Mouse (Mus musculus) C2C12 (cell line): ENCODE measurements around the gene Cdk2ap2.

ENCODE experiments used
- CEBPB ChIP-seq: IDR thresholded peaks from one replicate; pipeline ENCODE4 v1.6.1; 2011; ENCODE audit warnings: low read depth, mild to moderate bottlenecking, control low read depth, moderate library complexity
- CTCF ChIP-seq: IDR thresholded peaks from one replicate; pipeline ENCODE4 v1.5.1; 2011; ENCODE audit not compliant: control insufficient read depth, insufficient read depth, insufficient read length
- FOSL1 ChIP-seq: IDR thresholded peaks from one replicate; pipeline ENCODE4 v1.8.0; 2011; ENCODE audit warnings: mild to moderate bottlenecking, low read length; ENCODE audit not compliant: poor library complexity, insufficient read depth, severe bottlenecking
- MAX ChIP-seq: IDR thresholded peaks from one replicate; pipeline ENCODE4 v1.6.1; 2011; ENCODE audit warnings: mild to moderate bottlenecking, control low read depth
- MYOD1 ChIP-seq: IDR thresholded peaks from one replicate; pipeline ENCODE4 v1.6.1; 2011; ENCODE audit warnings: low read depth; ENCODE audit not compliant: control insufficient read depth, insufficient read length
- MYOG ChIP-seq: IDR thresholded peaks from one replicate; pipeline ENCODE4 v1.6.1; 2011; ENCODE audit not compliant: control insufficient read depth, insufficient read length; ENCODE audit errors: extremely low read depth
- USF1 ChIP-seq: IDR thresholded peaks from one replicate; pipeline ENCODE4 v1.6.1; 2011; ENCODE audit warnings: low read depth, mild to moderate bottlenecking, control low read depth, moderate library complexity

- TF ChIP-seq MYOD1 (no peak), MAX (no peak), CTCF (no peak), FOSL1 (no peak), MYOG (no peak), USF1 (no peak), CEBPB (no peak)
These were observed 30.1 kb upstream of the Cdk2ap2 start for GRCm38 (mm10) chr19:4066877-4067276.
